Mouse (Mus musculus) erythroblast, embryonic 14.5 days (primary cell): ENCODE results near the gene Sik1. TPM values are rescaled to one million over a fixed set of nuclear protein-coding genes. Genes with fewer than 3 reads are reported as not detected.

ENCODE experiments used
- H3K27me3 ChIP-seq: 2 replicates; pipeline ENCODE4 v1.6.1; 2012; ENCODE audit warnings: inconsistent platforms; ENCODE audit not compliant: control insufficient read depth
- H3K36me3 ChIP-seq: 2 replicates; pipeline ENCODE4 v1.6.1; 2012; ENCODE audit warnings: mild to moderate bottlenecking, inconsistent platforms; ENCODE audit not compliant: control insufficient read depth
- H3K4me1 ChIP-seq: 2 replicates; pipeline ENCODE4 v1.6.1; 2012; ENCODE audit warnings: inconsistent platforms; ENCODE audit not compliant: control insufficient read depth
- H3K4me3 ChIP-seq: replicated peaks from 2 replicates; pipeline ENCODE3; 2012; ENCODE audit warnings: moderate library complexity, mild to moderate bottlenecking, inconsistent platforms
- H3K9me3 ChIP-seq: 2 replicates; pipeline ENCODE4 v1.6.1; 2012; ENCODE audit warnings: low read length, inconsistent platforms, mixed read lengths; ENCODE audit not compliant: control insufficient read depth
- GATA1 ChIP-seq: IDR thresholded peaks from 2 replicates; pipeline ENCODE4 v1.6.1; 2012; ENCODE audit warnings: low read length, inconsistent platforms, mixed read lengths
- TAL1 ChIP-seq: IDR thresholded peaks from 3 replicates; pipeline ENCODE4 v1.6.1; 2012; ENCODE audit warnings: low read length, inconsistent platforms, mixed read lengths
- polyA plus RNA-seq: library from polyadenylated mRNA; stranded (reverse); fragments of >175 nt; gene quantifications from 2 replicates; pipeline ENCODE4 v1.2.3, GENCODE M21; 2012

Sik1 gene
- polyA plus RNA-seq, 1 experiment: 0.87 TPM

DNA sequence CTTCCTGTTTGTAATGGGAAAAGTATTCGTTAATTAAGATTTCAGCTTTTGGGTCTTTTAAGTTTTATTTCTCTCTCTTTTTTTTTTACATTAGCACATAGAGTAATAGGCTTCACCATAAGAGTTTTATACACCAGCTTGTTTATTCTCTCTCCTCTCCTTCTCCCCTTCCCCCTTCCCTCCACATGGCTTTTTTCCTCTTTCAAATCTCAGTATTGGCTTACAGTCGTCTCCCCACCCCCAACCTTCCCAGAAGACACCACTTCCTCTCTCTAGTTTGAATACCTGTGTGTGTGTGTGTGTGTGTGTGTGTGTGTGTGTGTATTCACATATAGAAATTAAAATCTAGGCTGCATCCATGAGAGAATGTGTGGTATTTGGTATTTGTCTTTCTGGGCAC is 3.8 kb upstream of the Sik1 start:
- no peaks in the 10 kb centered on the region for H3K9me3 ChIP-seq
- TF ChIP-seq GATA1: no peak
- TF ChIP-seq TAL1: no peak
- H3K27me3 ChIP-seq: peaks cover 8% of the 10 kb centered on the region
- H3K4me1 ChIP-seq: peaks cover 50% of the 10 kb centered on the region
- H3K36me3 ChIP-seq: no peaks in the 10 kb centered on the region
- H3K4me3 ChIP-seq: no peak overlapping the region

DNA sequence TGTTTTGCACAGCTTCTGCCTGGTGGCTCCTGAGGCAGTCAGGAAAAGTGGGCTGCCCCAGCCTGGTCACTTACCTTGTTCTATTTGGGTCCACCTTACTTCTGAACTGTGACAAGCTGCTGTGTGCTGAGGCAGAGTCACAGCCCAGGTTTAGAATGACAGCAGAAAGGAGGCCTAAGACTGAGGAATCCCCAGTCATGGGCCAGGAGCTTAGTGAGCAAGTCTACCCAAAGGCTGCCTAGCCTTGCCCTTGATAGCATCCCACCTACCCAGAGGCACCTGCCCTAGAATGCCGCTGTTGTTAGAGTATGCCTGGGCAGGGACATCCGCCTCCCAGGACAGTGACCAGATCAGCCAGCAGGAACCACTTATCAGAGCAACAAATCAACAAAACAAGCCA is 3.2 kb upstream of the Sik1 start:
- no peak for TF ChIP-seq GATA1
- no peak for TF ChIP-seq TAL1
- peaks cover 53% of the 10 kb centered on the region for H3K4me1 ChIP-seq
- peaks cover 2% of the 10 kb centered on the region for H3K36me3 ChIP-seq
- peaks cover 8% of the 10 kb centered on the region for H3K27me3 ChIP-seq
- H3K9me3 ChIP-seq: no peaks in the 10 kb centered on the region
- no peak overlapping the region for H3K4me3 ChIP-seq

GRCm38 (mm10) chr17:31857903-31858426 is 2.4 kb upstream of the Sik1 start:
- Histone ChIP-seq H3K27me3 (peaks cover 8% of the 10 kb centered on the region), H3K9me3 (no peaks in the 10 kb centered on the region), H3K36me3 (peaks cover 5% of the 10 kb centered on the region), H3K4me1 (peaks cover 53% of the 10 kb centered on the region), H3K4me3 (no peak overlapping the region)
- TF ChIP-seq GATA1: no peak
- no peak for TF ChIP-seq TAL1

GRCm38 (mm10) chr17:31857251-31857650 is 1.6 kb upstream of the Sik1 start:
- no peak overlapping the region for H3K4me3 ChIP-seq
- TF ChIP-seq TAL1: no peak
- no peak for TF ChIP-seq GATA1

GRCm38 (mm10) chr17:31856519-31857160 is 1.0 kb upstream of the Sik1 start:
- H3K36me3 ChIP-seq: peaks cover 8% of the 10 kb centered on the region

More at GRCm38 (mm10) chr17:31857251-31857650, 1.6 kb upstream of the Sik1 start:
- peaks cover 5% of the 10 kb centered on the region for H3K36me3 ChIP-seq
- H3K27me3 ChIP-seq: peaks cover 8% of the 10 kb centered on the region
- peaks cover 52% of the 10 kb centered on the region for H3K4me1 ChIP-seq
- H3K9me3 ChIP-seq: no peaks in the 10 kb centered on the region

DNA sequence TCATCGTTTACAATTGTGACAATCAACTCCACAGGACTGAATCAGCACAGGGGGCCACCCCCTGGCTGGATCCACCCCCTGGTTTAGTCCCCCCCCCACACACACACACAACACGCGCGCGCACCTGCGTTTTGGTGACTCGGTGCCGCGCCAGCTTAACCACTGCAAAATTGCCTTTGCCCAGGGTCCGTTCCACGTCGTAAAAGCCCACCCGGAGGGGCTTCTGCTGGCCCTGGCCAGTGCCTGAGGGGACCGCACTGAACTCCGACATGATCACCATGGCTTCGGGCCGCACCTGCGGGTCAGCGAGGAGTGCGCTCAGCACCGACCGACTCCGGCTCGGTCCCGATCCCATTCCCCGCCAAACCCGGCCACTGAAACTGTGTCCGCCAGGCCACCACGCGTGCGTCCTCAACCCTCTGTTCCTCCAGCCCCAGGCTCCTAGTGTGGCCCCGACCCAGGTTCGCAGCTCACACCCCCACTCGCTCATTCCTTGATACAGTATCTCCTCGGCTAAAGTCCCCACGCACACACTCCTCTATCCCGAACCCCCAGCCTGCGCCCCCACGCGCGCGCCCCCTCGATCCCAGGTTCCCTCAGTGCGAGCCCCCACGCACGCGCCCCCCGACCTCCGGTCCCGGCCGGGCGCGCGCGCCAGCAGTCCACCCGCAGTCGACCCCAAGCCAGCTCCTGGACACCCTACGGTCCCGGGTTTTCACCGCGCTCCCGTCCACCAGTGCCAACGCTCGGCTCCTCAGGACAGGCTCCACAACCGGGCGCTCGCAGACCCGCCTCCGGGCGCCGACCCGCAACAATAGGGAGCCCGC is 621 bp downstream of the Sik1 start:
- peak overlapping the region; percentile 81 for H3K4me3 ChIP-seq
- no peaks in the 10 kb centered on the region for H3K9me3 ChIP-seq
- peaks cover 8% of the 10 kb centered on the region for H3K27me3 ChIP-seq
- peaks cover 52% of the 10 kb centered on the region for H3K4me1 ChIP-seq
- no peak for TF ChIP-seq TAL1
- no peak for TF ChIP-seq GATA1
- peaks cover 23% of the 10 kb centered on the region for H3K36me3 ChIP-seq

More at GRCm38 (mm10) chr17:31856519-31857160, 1.0 kb upstream of the Sik1 start:
- Histone ChIP-seq H3K9me3 (no peaks in the 10 kb centered on the region), H3K4me3 (peak overlapping the region; percentile 81), H3K27me3 (peaks cover 8% of the 10 kb centered on the region), H3K4me1 (peaks cover 52% of the 10 kb centered on the region)
- TF ChIP-seq TAL1 (no peak), GATA1 (no peak)

DNA sequence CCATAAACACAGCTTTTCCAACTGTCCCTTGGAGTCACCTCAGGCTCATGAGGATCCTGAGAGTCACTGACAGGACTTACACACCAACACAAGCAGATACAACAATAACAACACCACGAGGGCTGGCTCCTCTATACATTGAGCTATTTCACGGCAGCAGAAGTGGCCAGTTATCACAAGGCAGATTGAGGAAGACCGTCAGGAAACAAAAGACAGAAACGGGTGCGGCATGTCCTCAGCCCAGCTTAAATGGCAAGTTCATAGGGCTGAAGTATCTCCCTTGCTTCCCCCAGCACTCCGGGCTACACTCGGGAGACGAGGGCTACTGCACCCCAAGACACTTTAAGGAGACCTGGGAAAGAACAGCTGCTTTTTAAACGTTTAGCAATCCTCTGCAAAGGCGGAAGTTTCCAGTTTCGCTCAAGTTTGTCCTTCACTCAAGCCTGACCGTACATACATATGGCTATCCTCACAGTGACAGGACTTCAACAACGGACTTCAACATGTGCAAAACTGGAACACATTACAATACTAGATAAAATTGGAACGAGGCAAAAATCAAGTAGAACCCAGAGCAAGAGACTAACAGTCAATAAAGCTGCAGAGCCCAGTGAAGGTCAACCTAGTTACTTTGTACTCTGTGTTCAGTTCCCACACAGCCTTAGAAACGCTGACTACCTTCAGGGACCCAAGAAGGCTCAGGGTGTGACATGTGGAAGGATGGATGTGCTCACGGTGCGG is 2.0 kb downstream of the Sik1 start:
- peaks cover 49% of the 10 kb centered on the region for H3K4me1 ChIP-seq

DNA sequence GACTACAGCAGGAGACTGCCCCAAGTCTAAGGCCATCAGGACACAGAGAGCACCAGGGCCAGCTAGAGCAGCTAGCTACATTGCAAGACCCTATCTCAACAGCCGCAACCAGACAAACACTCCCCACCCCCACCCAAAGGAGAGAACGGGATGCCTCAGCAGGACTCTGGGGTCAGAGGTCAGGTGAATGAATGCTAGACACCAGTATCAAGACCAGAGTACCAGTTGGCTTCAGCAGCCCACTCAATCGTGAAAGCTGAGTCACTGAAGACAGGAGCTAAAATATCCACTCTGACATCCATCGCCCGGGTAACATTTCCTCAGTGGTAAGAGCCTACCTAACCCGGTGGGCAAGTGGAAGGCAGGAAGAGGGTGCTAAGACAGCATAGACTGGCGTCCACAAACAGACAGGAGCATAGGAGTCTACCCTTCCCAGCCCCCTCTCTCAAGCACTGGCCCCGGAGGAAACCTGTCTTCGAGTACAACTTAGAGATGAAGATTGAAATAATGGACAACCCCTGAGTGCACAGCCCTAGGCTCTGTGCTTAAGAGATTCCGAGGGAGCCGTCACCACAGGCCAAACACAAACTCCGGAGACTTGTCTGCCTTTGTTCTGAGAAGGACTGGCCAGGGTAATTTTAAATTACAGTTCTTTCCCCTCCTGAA is 2.7 kb downstream of the Sik1 start:
- H3K4me1 ChIP-seq: peaks cover 42% of the 10 kb centered on the region
- no peaks in the 10 kb centered on the region for H3K9me3 ChIP-seq
- H3K36me3 ChIP-seq: peaks cover 44% of the 10 kb centered on the region
- H3K27me3 ChIP-seq: peaks cover 8% of the 10 kb centered on the region
- H3K4me3 ChIP-seq: no peak overlapping the region
- TF ChIP-seq TAL1: no peak
- TF ChIP-seq GATA1: no peak

More for the DNA sequence above, 2.0 kb downstream of the Sik1 start:
- Histone ChIP-seq H3K27me3 (peaks cover 8% of the 10 kb centered on the region), H3K4me3 (peak overlapping the region; percentile 24), H3K9me3 (no peaks in the 10 kb centered on the region), H3K36me3 (peaks cover 37% of the 10 kb centered on the region)
- no peak for TF ChIP-seq TAL1
- TF ChIP-seq GATA1: no peak
